Mouse (Mus musculus): ENCODE measurements at regions not wholly inside any gene's neighbourhood (a gene's known extent, or its start where the extent isn't known, plus 50 kb on each side); places are given as distances from the start of the nearest gene placed in this dataset.

DNA sequence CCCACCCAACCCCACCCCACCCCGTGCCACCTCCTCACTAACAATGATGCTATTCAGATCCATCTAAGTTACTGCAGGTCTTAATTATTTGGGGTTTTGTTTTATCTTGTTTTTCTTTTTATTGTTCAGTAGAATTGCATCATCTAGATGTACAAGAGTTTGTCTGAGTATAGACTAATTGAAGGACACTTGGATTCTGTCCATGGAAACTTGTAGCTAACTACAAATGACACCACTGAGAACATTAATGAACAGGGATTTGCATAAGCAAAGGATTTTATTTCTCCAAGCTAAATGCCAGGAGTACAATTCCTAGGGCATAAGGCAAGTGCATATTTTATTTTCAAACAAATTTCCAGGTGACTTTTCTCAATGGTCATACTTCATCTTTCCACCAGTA lies 318.4 kb upstream of the Slc7a11 start:
- no peaks in the 10 kb centered on the region for H3K79me2 ChIP-seq (ENCODE audit: control insufficient read depth, insufficient read depth, low read length, poor library complexity)
- H3K4me3 ChIP-seq (ENCODE audit: control insufficient read depth in 1 of 2, insufficient read depth in 1 of 2, low read depth in 2 of 2, low read length in 2 of 2) = no peak overlapping the region
- H3K9ac ChIP-seq (ENCODE audit: control insufficient read depth, low read depth, low read length, poor library complexity, severe bottlenecking) = no peak overlapping the region
- H3K27me3 ChIP-seq (ENCODE audit: control insufficient read depth in 1 of 2, insufficient read depth in 2 of 2, low read length in 2 of 2) = no peaks in the 10 kb centered on the region
- no peak for TF ChIP-seq MAZ (IDR thresholded peaks at IDR 0.05; ENCODE audit: low read depth, low read length)
- no peak for TF ChIP-seq HCFC1 (IDR thresholded peaks at IDR 0.05; ENCODE audit: low read depth, low read length)
- no peak for TF ChIP-seq EP300 (IDR thresholded peaks at IDR 0.05; ENCODE audit: low read depth in 1 of 2, low read length in 2 of 2)
- TF ChIP-seq MAFK (IDR thresholded peaks at IDR 0.05; ENCODE audit: borderline replicate concordance, low read depth, low read length) = no peak
- TF ChIP-seq NRF1 (IDR thresholded peaks at IDR 0.05; ENCODE audit: insufficient read depth, low read depth, low read length, poor library complexity, severe bottlenecking) = no peak
- TF ChIP-seq KAT2A (conservative IDR thresholded peaks at IDR 0.05; ENCODE audit: low read depth, low read length) = no peak
- no peak for TF ChIP-seq POLR2AphosphoS5 (IDR thresholded peaks at IDR 0.05; ENCODE audit: borderline replicate concordance, low read depth, low read length)
- no peak for TF ChIP-seq ELF1 (IDR thresholded peaks at IDR 0.05; ENCODE audit: low read depth, low read length)
- TF ChIP-seq BHLHE40 (IDR thresholded peaks at IDR 0.05; ENCODE audit: borderline replicate concordance, low read depth, low read length) = no peak
- no peak for TF ChIP-seq MAX (IDR thresholded peaks at IDR 0.05; ENCODE audit: low read length)
- no peak for TF ChIP-seq MEF2A (IDR thresholded peaks at IDR 0.05; ENCODE audit: extremely low read depth, insufficient replicate concordance, low read depth, low read length, poor library complexity, severe bottlenecking)
- TF ChIP-seq MXI1 (IDR thresholded peaks at IDR 0.05; ENCODE audit: low read depth, low read length) = no peak
- no peak for TF ChIP-seq ZMIZ1 (IDR thresholded peaks at IDR 0.05; ENCODE audit: low read depth, low read length)
- no peak for TF ChIP-seq E2F4 (IDR thresholded peaks at IDR 0.05; ENCODE audit: borderline replicate concordance, low read depth, low read length)
- no peak for TF ChIP-seq POLR2A (IDR thresholded peaks at IDR 0.05; ENCODE audit: control insufficient read depth in 1 of 2, insufficient read depth in 1 of 2, low read depth in 1 of 2, low read length in 2 of 2, poor library complexity in 1 of 2)
- TF ChIP-seq JUND (IDR thresholded peaks at IDR 0.05; ENCODE audit: low read depth, low read length) = no peak
- TF ChIP-seq MYB (IDR thresholded peaks at IDR 0.05; ENCODE audit: low read depth, low read length) = no peak
- TF ChIP-seq CHD1 (IDR thresholded peaks at IDR 0.05; ENCODE audit: low read depth, low read length) = no peak
- no peak for TF ChIP-seq SIN3A (IDR thresholded peaks at IDR 0.05; ENCODE audit: low read length)
- H3K9me3 ChIP-seq (replicated peaks; ENCODE audit: insufficient read depth, low read length) = no peaks in the 10 kb centered on the region
- H3K4me1 ChIP-seq (ENCODE audit: control insufficient read depth in 1 of 2, insufficient read depth in 2 of 2, low read length in 2 of 2) = 0 out of 4 replicates have a peak, but pooled peaks cover 0 to under 1% of the 10 kb centered on the region in 2 experiments
- DNase-seq (ENCODE audit: low read depth, low spot score) = no peak
- peaks cover 0 to 7% of the 10 kb centered on the region in 2 experiments; a peak in 2 of 4 replicates for H3K36me3 ChIP-seq (ENCODE audit: control insufficient read depth in 1 of 2, insufficient read depth in 2 of 2, low read length in 2 of 2)
- no peak overlapping the region for H3K27ac ChIP-seq (ENCODE audit: control insufficient read depth, low read depth, low read length)

DNA sequence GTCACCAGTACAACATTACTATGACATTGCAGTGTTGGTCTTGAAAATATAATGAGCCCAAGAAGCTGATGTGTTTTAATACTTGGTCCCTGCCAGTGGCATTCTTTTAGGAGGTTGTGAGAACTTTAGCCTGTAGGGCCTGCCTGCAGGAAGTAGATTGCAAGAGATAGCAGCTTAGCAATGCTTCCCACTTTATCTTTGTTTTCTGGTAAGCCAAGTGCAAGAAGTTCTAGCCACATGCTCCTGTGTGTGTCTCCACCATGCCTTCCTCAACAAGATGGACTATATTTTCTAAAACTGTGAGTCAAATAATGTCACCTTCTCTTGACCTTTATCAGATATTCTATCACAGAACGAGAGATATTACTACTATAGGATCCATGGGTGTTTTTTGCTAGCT lies 314.7 kb upstream of the Slc7a11 start:
- Histone ChIP-seq H3K79me2 (ENCODE audit: control insufficient read depth, insufficient read depth, low read length, poor library complexity) (no peaks in the 10 kb centered on the region), H3K4me3 (ENCODE audit: control insufficient read depth in 1 of 2, insufficient read depth in 1 of 2, low read depth in 2 of 2, low read length in 2 of 2) (no peak overlapping the region), H3K4me1 (ENCODE audit: control insufficient read depth in 1 of 2, insufficient read depth in 2 of 2, low read length in 2 of 2) (0 out of 4 replicates have a peak, but pooled peaks cover 0 to 3% of the 10 kb centered on the region in 2 experiments), H3K27ac (ENCODE audit: control insufficient read depth, low read depth, low read length) (no peak overlapping the region), H3K27me3 (ENCODE audit: control insufficient read depth in 1 of 2, insufficient read depth in 2 of 2, low read length in 2 of 2) (no peaks in the 10 kb centered on the region), H3K36me3 (ENCODE audit: control insufficient read depth in 1 of 2, insufficient read depth in 2 of 2, low read length in 2 of 2) (peaks cover 0 to 10% of the 10 kb centered on the region in 2 experiments; a peak in 2 of 4 replicates), H3K9me3 (replicated peaks; ENCODE audit: insufficient read depth, low read length) (no peaks in the 10 kb centered on the region), H3K9ac (ENCODE audit: control insufficient read depth, low read depth, low read length, poor library complexity, severe bottlenecking) (no peak overlapping the region)
- TF ChIP-seq MYC (IDR thresholded peaks at IDR 0.05; ENCODE audit: low read depth, low read length) (peak; percentile 78), EP300 (IDR thresholded peaks at IDR 0.05; ENCODE audit: low read depth in 1 of 2, low read length in 2 of 2) (peak; percentile 70 to 76), ZKSCAN1 (IDR thresholded peaks at IDR 0.05; ENCODE audit: low read depth, low read length) (no peak), TCF12 (IDR thresholded peaks at IDR 0.05; ENCODE audit: low read depth, low read length) (peak; percentile 75), GATA1 (IDR thresholded peaks at IDR 0.05; ENCODE audit: low read depth, low read length) (peak; percentile 72), MAX (IDR thresholded peaks at IDR 0.05; ENCODE audit: low read length) (0 out of 2 replicates have a peak, but pooled peaks have one; percentile 35)
- DNase-seq (ENCODE audit: low read depth, low spot score) = peak; percentile 46

Measured in MEL (cell line).